Comparison of ENCODE assay signal across 19 mouse cellular contexts in the genomic region with DNA sequence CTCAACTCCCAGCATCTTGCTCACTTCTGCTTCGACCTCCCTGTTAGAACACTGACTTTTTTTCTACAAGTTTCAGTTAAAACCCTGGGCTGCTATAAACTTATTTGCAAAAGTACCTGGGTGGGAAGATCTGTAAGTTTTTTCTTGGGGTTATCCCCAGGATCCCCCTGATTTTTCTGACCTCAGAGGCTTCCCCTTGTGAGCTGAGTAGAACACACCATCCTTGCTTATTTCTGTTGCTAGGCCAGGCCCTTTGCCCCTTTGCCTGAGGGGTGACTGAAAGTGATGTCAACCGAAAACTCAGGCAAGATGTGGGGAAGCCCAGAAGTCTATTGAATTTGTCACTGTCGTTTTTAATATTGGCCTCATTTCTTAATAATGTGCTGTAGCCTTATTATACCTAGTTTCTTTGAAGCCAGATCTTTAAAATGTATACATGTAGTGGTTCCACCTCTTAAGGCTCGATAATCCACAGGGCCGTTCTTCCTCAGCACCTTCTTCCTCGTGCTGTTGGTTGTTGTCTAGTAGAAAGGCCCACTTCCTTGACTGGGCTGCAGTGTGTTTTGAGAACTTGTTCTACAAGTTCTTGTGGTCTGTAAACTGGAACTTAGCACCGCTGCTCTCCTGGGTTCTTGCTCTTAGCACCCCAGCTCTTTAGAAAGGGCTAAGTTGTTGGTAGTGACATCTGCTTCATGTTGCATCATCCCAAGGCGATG.
DNase-seq lines count a peak whose midpoint lies in the region; ATAC-seq and TF ChIP-seq lines count a peak whose summit lies in the region.
"Had no signal": no experiment of that assay in that cellular context is flagged by ENCODE, and none has a peak within 500 bp of the region (broad histone marks: within the 10 kb centered on the region; RNA-seq: fewer than 3 reads in every experiment).

No protein-coding gene starts in this region.

- ATAC-seq in activated CD4-positive, CD25-positive, alpha-beta regulatory T cell, adult 4 months: peak; percentile 15
- peak; percentile 32 for ATAC-seq in megakaryocyte progenitor cell, adult 5-6 weeks (replicated peaks; ENCODE audit: poor library complexity)
- ATAC-seq: liver, embryonic 12.5 days; midbrain, embryonic 15.5 days had no signal

- TF ChIP-seq CTCF in left cerebral cortex, adult 2 months (IDR thresholded peaks at IDR 0.05): no peak

- H3K27ac ChIP-seq in left cerebral cortex, adult 2 months: no peak overlapping the region
- H3K27ac ChIP-seq: embryonic facial prominence, embryonic 13.5 days; forebrain, embryonic 10.5 days; hindbrain, embryonic 10.5 days; liver, embryonic 12.5 days; midbrain, embryonic 15.5 days; neural tube, embryonic 13.5 days had no signal

- peak; percentile 82 for DNase-seq in heart, adult 11 months
- DNase-seq in heart, adult 8-10 months (ENCODE audit: low spot score): no peak
- DNase-seq in 416B (ENCODE audit: low read depth): peak; percentile 54
- DNase-seq in left cerebral cortex, adult 2 months (ENCODE audit: extremely low spot score in 1 of 2, low spot score in 2 of 2): no peak
- DNase-seq in gastrocnemius, postnatal 36 days: no peak
- DNase-seq in left cerebral cortex, adult 18-20 months (ENCODE audit: low spot score in 2 of 2): no peak
- DNase-seq: cerebellum, postnatal 25 days; kidney, adult 18-20 months; kidney, postnatal 14 days; layer of hippocampus, adult 9-11 months; lung, postnatal 10 days had no signal

- H3K4me3 ChIP-seq in left cerebral cortex, adult 2 months: no peak overlapping the region
- H3K4me3 ChIP-seq: embryonic facial prominence, embryonic 13.5 days; forebrain, embryonic 10.5 days; hindbrain, embryonic 10.5 days; liver, embryonic 12.5 days; midbrain, embryonic 15.5 days; neural tube, embryonic 13.5 days had no signal

- intact Hi-C loops in left cerebral cortex, adult 2 months (cut with DNase I): no loop called here
- intact Hi-C loops in gastrocnemius, postnatal 36 days (cut with DNase I): no loop called here

Comparison
In these comparisons a context has a peak if more than half of its experiments do, and no peak if none do; other contexts are left out.
1. DNase-seq: peak in heart, adult 11 months (single experiment) and 416B (single experiment); none in heart, adult 8-10 months (single experiment), left cerebral cortex, adult 2 months (0 of 2), gastrocnemius, postnatal 36 days (0 of 2) and left cerebral cortex, adult 18-20 months (0 of 2).